Mouse (Mus musculus) myocyte (in vitro differentiated cells): ENCODE measurements at regions not wholly inside any gene's neighbourhood (a gene's known extent, or its start where the extent isn't known, plus 50 kb on each side); places are given as distances from the start of the nearest gene placed in this dataset.
A peak's percentile ranks its signal among the peaks of the same experiment; 100 is the strongest.

Source experiments
- H3K27me3 ChIP-seq: one replicate; pipeline ENCODE4 v1.6.1; 2011; ENCODE audit not compliant: control insufficient read depth, insufficient read depth, insufficient read length
- H3K36me3 ChIP-seq: one replicate; pipeline ENCODE4 v1.6.1; 2011; ENCODE audit not compliant: control insufficient read depth, insufficient read depth
- H3K4me2 ChIP-seq: one replicate; pipeline ENCODE4 v1.6.1; 2011; ENCODE audit warnings: low read depth, control low read depth
- H3K4me3 ChIP-seq: one replicate; pipeline ENCODE4 v1.5.1; 2011; ENCODE audit warnings: mild to moderate bottlenecking, control low read depth, moderate library complexity
- H3K79me2 ChIP-seq: one replicate; pipeline ENCODE4 v1.6.1; 2011; ENCODE audit not compliant: control insufficient read depth, insufficient read depth
- H3ac ChIP-seq: one replicate; pipeline ENCODE4 v1.6.1; 2011; ENCODE audit not compliant: control insufficient read depth, insufficient read length
- CEBPB ChIP-seq: IDR thresholded peaks from 2 replicates; pipeline ENCODE4 v1.6.1; 2011; ENCODE audit warnings: mild to moderate bottlenecking, moderate library complexity; ENCODE audit not compliant: poor library complexity, insufficient read depth, severe bottlenecking
- E2F4 ChIP-seq: IDR thresholded peaks from one replicate; pipeline ENCODE4 v1.6.1; 2011; ENCODE audit warnings: mild to moderate bottlenecking, control low read depth, moderate library complexity; ENCODE audit not compliant: insufficient read depth
- MAX ChIP-seq: IDR thresholded peaks from one replicate; pipeline ENCODE4 v1.6.1; 2011; ENCODE audit warnings: low read depth, mild to moderate bottlenecking, control low read depth
- MYOD1 ChIP-seq, 3 experiments: IDR thresholded peaks; one replicate each; pipeline ENCODE4 v1.6.1; 2011; ENCODE audit warnings: control low read depth in 2 of 3, low read depth in 2 of 3, mild to moderate bottlenecking in 2 of 3, moderate library complexity in 1 of 3; ENCODE audit not compliant: insufficient read length in 2 of 3, control insufficient read depth in 1 of 3
- MYOG ChIP-seq, 3 experiments: IDR thresholded peaks; one replicate each; pipeline ENCODE4 v1.6.1; 2011; ENCODE audit warnings: control low read depth in 2 of 3, low read depth in 2 of 3, mild to moderate bottlenecking in 2 of 3; ENCODE audit not compliant: insufficient read length in 2 of 3, control insufficient read depth in 1 of 3, insufficient read depth in 1 of 3
- POLR2A ChIP-seq: IDR thresholded peaks from one replicate; pipeline ENCODE4 v1.6.1; 2011; ENCODE audit warnings: low read depth, mild to moderate bottlenecking, control low read depth, moderate library complexity; ENCODE audit not compliant: insufficient read length
- POLR2AphosphoS2 ChIP-seq: IDR thresholded peaks from one replicate; pipeline ENCODE4 v1.6.1; 2011; ENCODE audit warnings: low read depth, control low read depth; ENCODE audit not compliant: insufficient read length
- REST ChIP-seq: IDR thresholded peaks from one replicate; pipeline ENCODE4 v1.6.1; 2011; ENCODE audit warnings: mild to moderate bottlenecking, control low read depth, moderate library complexity; ENCODE audit not compliant: insufficient read depth, insufficient read length
- SRF ChIP-seq: IDR thresholded peaks from one replicate; pipeline ENCODE4 v1.6.1; 2011; ENCODE audit warnings: low read depth; ENCODE audit not compliant: control insufficient read depth, insufficient read length
- TCF12 ChIP-seq: IDR thresholded peaks from one replicate; pipeline ENCODE4 v1.6.1; 2011; ENCODE audit warnings: mild to moderate bottlenecking, control low read depth; ENCODE audit not compliant: poor library complexity, insufficient read depth, severe bottlenecking
- TCF3 ChIP-seq: IDR thresholded peaks from one replicate; pipeline ENCODE4 v1.6.1; 2011; ENCODE audit warnings: low read depth, control low read depth; ENCODE audit not compliant: insufficient read length
- USF1 ChIP-seq: IDR thresholded peaks from one replicate; pipeline ENCODE4 v1.6.1; 2011; ENCODE audit warnings: low read depth, mild to moderate bottlenecking, control low read depth, moderate library complexity

GRCm38 (mm10) chr16:24201455-24201854 lies 191.9 kb upstream of the Lpp start:
- Histone ChIP-seq H3K79me2 (no peaks in the 10 kb centered on the region), H3K36me3 (no peaks in the 10 kb centered on the region), H3ac (no peak overlapping the region), H3K4me3 (no peak overlapping the region), H3K4me2 (no peak overlapping the region), H3K27me3 (no peaks in the 10 kb centered on the region)
- TF ChIP-seq REST (no peak), TCF3 (no peak), TCF12 (no peak), USF1 (no peak), POLR2AphosphoS2 (no peak), POLR2A (no peak), MAX (no peak), MYOD1 (IDR thresholded peaks at IDR 0.05; ENCODE audit: control insufficient read depth in 1 of 3, insufficient read length in 2 of 3, low read depth in 2 of 3) (no peak), SRF (no peak), CEBPB (no peak), E2F4 (no peak), MYOG (IDR thresholded peaks at IDR 0.05; ENCODE audit: control insufficient read depth in 1 of 3, insufficient read depth in 1 of 3, insufficient read length in 2 of 3, low read depth in 2 of 3) (no peak)

GRCm38 (mm10) chr16:24200200-24200599 lies 193.1 kb upstream of the Lpp start:
- Histone ChIP-seq H3K79me2 (no peaks in the 10 kb centered on the region), H3K36me3 (no peaks in the 10 kb centered on the region), H3K27me3 (no peaks in the 10 kb centered on the region), H3K4me2 (no peak overlapping the region), H3K4me3 (no peak overlapping the region), H3ac (no peak overlapping the region)
- TF ChIP-seq SRF (no peak), REST (no peak), MAX (no peak), TCF3 (peak; percentile 60), POLR2AphosphoS2 (no peak), TCF12 (peak; percentile 27), POLR2A (no peak), MYOD1 (IDR thresholded peaks at IDR 0.05; ENCODE audit: control insufficient read depth in 1 of 3, insufficient read length in 2 of 3, low read depth in 2 of 3) (peak in 2 of 3 experiments; percentile 91 to 95), CEBPB (no peak), MYOG (IDR thresholded peaks at IDR 0.05; ENCODE audit: control insufficient read depth in 1 of 3, insufficient read depth in 1 of 3, insufficient read length in 2 of 3, low read depth in 2 of 3) (peak; percentile 58 to 95 (median 86)), E2F4 (no peak), USF1 (no peak)

- no peaks in the 10 kb centered on the region for H3K79me2 ChIP-seq
- H3K4me3 ChIP-seq = no peak overlapping the region
- no peaks in the 10 kb centered on the region for H3K27me3 ChIP-seq
- TF ChIP-seq MAX (no peak), E2F4 (no peak), CEBPB (no peak), POLR2AphosphoS2 (no peak), TCF3 (no peak), REST (no peak), SRF (no peak)
- no peak overlapping the region for H3ac ChIP-seq
- no peaks in the 10 kb centered on the region for H3K36me3 ChIP-seq
- no peak overlapping the region for H3K4me2 ChIP-seq
These were observed 193.7 kb upstream of the Lpp start for GRCm38 (mm10) chr16:24199408-24200167.

- no peak overlapping the region for H3K4me3 ChIP-seq
- H3K27me3 ChIP-seq = no peaks in the 10 kb centered on the region
- H3K36me3 ChIP-seq = no peaks in the 10 kb centered on the region
- H3K4me2 ChIP-seq = no peak overlapping the region
- no peak for TF ChIP-seq MAX
- TF ChIP-seq SRF = no peak
- no peak for TF ChIP-seq POLR2AphosphoS2
- TF ChIP-seq MYOD1 (IDR thresholded peaks at IDR 0.05; ENCODE audit: control insufficient read depth in 1 of 3, insufficient read length in 2 of 3, low read depth in 2 of 3) = no peak
- no peak for TF ChIP-seq REST
- no peak for TF ChIP-seq E2F4
- TF ChIP-seq MYOG (IDR thresholded peaks at IDR 0.05; ENCODE audit: control insufficient read depth in 1 of 3, insufficient read depth in 1 of 3, insufficient read length in 2 of 3, low read depth in 2 of 3) = no peak
- TF ChIP-seq USF1 = no peak
- no peak for TF ChIP-seq POLR2A
- no peak for TF ChIP-seq CEBPB
- no peak for TF ChIP-seq TCF3
- H3ac ChIP-seq = no peak overlapping the region
- no peaks in the 10 kb centered on the region for H3K79me2 ChIP-seq
These were observed 195.0 kb upstream of the Lpp start for GRCm38 (mm10) chr16:24198291-24198690.

GRCm38 (mm10) chr16:24197618-24198017 lies 195.7 kb upstream of the Lpp start:
- no peak overlapping the region for H3ac ChIP-seq
- TF ChIP-seq MYOG (IDR thresholded peaks at IDR 0.05; ENCODE audit: control insufficient read depth in 1 of 3, insufficient read depth in 1 of 3, insufficient read length in 2 of 3, low read depth in 2 of 3) (no peak), USF1 (no peak), MYOD1 (IDR thresholded peaks at IDR 0.05; ENCODE audit: control insufficient read depth in 1 of 3, insufficient read length in 2 of 3, low read depth in 2 of 3) (no peak), POLR2AphosphoS2 (no peak), TCF3 (no peak), MAX (no peak), SRF (no peak), CEBPB (no peak), POLR2A (no peak), E2F4 (no peak), TCF12 (no peak), REST (no peak)
- H3K27me3 ChIP-seq = no peaks in the 10 kb centered on the region
- no peak overlapping the region for H3K4me2 ChIP-seq
- H3K36me3 ChIP-seq = no peaks in the 10 kb centered on the region
- H3K4me3 ChIP-seq = no peak overlapping the region
- H3K79me2 ChIP-seq = no peaks in the 10 kb centered on the region
